Mouse (Mus musculus) hindbrain, embryonic 15.5 days (tissue): ENCODE measurements around the gene Slc11a2. TPM values are rescaled to one million over a fixed set of nuclear protein-coding genes. Genes with fewer than 3 reads are reported as not detected.

ENCODE experiments used
- ATAC-seq: fragments of 200-750 bp; cut with Nextera tagmentation; 2 replicates; pipeline ENCODE4 v1.8.0; 2017; ENCODE audit warnings: low read depth, moderate number of reproducible peaks, moderate TSS enrichment; ENCODE audit not compliant: low FRiP score
- H3K27ac ChIP-seq: fragments of 300-500 bp; sonication (generic); replicated peaks from 2 replicates; pipeline ENCODE4 v1.5.1; 2015; ENCODE audit warnings: mild to moderate bottlenecking, inconsistent platforms
- H3K27me3 ChIP-seq: fragments of 300-500 bp; sonication (generic); 2 replicates; pipeline ENCODE4 v1.6.1; 2015; ENCODE audit warnings: control low read depth, inconsistent platforms
- H3K36me3 ChIP-seq: fragments of 300-500 bp; sonication (generic); 2 replicates; pipeline ENCODE4 v1.6.1; 2015; ENCODE audit warnings: control low read depth, inconsistent platforms
- H3K4me1 ChIP-seq: fragments of 300-500 bp; sonication (generic); replicated peaks from 2 replicates; pipeline ENCODE4 v1.6.1; 2015; ENCODE audit warnings: control low read depth, inconsistent platforms
- H3K4me2 ChIP-seq: fragments of 300-500 bp; sonication (generic); 2 replicates; pipeline ENCODE4 v1.6.1; 2015; ENCODE audit warnings: moderate library complexity, mild to moderate bottlenecking, inconsistent platforms
- H3K4me3 ChIP-seq: fragments of 300-500 bp; sonication (generic); 2 replicates; pipeline ENCODE4 v1.5.1; 2015; ENCODE audit warnings: mild to moderate bottlenecking, inconsistent platforms
- H3K9ac ChIP-seq: fragments of 300-500 bp; sonication (generic); 2 replicates; pipeline ENCODE4 v1.6.1; 2015; ENCODE audit warnings: inconsistent platforms
- H3K9me3 ChIP-seq: fragments of 300-500 bp; sonication (generic); 2 replicates; pipeline ENCODE4 v1.6.1; 2016; ENCODE audit warnings: control low read depth, inconsistent platforms
- WGBS: fragments of 180-500 bp; shearing (Covaris S2); methylation state at CpG from one replicate; pipeline ENCODE4 v1.1.7; 2015; 5-methylcytosine and 5-hydroxymethylcytosine counted together
- polyA plus RNA-seq: library from polyadenylated mRNA; unstranded; fragments of >200 nt; fragmentation: Nextera tagmentation; extraction: Ambion mirVana; gene quantifications from 2 replicates; pipeline ENCODE4 v1.2.1, GENCODE M21; 2015

Slc11a2 gene
- 19.9 and 27.6 TPM in 2 replicates for polyA plus RNA-seq

DNA sequence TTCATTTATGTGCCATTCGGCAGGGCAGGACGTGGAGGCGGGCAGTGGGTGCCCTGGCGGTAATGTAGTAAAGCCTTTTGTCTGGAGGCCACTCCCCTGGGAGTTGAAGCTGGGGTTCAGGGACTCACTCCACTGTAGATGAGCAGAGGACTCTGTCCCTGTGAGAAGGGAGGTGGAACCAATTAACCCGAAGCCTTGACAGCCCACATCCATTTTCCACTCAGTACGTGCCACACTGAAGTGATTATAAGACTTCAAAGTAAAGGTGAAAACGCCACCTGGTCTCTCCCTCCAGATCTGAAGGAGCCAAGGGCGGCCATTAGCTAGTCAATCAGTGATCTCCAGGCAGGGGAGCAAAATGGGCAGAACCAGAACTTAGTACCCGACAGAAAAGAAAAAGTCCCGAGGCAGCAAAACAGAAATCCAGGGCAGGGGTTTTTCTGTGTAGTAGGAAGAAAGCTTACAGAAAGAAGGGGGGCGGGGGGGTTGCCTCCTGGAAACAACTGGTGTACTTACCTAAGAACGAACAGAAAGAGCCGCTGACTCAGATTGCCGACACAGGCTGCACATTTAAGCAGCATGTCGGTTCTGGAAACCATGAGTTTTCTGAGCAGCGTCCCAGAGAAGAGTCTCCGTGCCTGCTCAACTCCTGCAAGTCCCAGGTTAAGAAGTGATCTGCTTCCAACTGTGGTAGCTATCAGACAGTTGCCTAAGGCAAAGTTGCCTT lies at the start of gene Slc11a2:
TSS of gene Slc11a2 (minus strand) at position 677 of the 727 bp plus-strand sequence.
- H3K9ac ChIP-seq: peak within 1 kb of the TSS; percentile 33; the same call in 1 of the 2 replicates
- H3K36me3 ChIP-seq: no peaks in the 10 kb centered on the region
- 27% methylated on average over 17 of the region's 17 CpGs for WGBS
- H3K27ac ChIP-seq: no peak within 1 kb of the TSS
- peak within 1 kb of the TSS; percentile 95 for H3K4me2 ChIP-seq
- peaks cover 15% of the 10 kb centered on the region for H3K27me3 ChIP-seq
- H3K4me1 ChIP-seq: peaks cover 41% of the 10 kb centered on the region
- H3K4me3 ChIP-seq: peak within 1 kb of the TSS; percentile 93
- no peak for ATAC-seq
- no peaks in the 10 kb centered on the region for H3K9me3 ChIP-seq

DNA sequence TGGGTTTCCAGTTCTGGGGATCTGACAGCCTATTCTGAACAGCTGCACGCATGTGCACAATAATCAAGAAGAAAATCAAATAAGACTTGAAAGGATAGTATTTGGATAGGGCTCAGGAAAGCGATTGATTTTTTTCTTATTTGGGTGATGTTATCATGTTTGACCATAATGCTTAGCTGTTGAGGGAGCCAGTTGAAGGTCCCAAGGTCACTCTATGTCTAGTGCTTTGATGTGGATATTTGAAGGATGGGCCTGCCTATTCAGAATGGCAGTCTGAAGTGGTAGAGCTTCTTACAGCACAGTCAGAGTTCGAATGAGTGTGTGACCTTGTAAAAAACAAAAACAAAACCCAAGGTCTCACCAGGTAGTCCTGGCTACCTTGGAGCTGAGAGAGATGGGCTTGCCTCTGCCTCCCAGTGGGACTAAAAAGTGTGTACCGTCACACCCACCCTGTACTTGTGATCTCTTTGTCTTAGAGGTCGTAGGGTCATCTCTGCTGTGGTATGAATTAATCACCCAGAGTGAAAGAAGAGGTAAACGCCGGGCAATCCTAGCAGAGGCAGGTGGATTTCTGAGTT lies 49.1 kb upstream of the Slc11a2 start:
- no peaks in the 10 kb centered on the region for H3K27me3 ChIP-seq
- H3K9ac ChIP-seq: no peak overlapping the region
- 76% methylated on average over 7 of the region's 7 CpGs for WGBS
- no peak overlapping the region for H3K4me2 ChIP-seq
- H3K9me3 ChIP-seq: no peaks in the 10 kb centered on the region
- no peak overlapping the region for H3K4me3 ChIP-seq
- H3K36me3 ChIP-seq: peaks cover 52% of the 10 kb centered on the region
- peaks cover 13% of the 10 kb centered on the region for H3K4me1 ChIP-seq
- ATAC-seq: no peak
- H3K27ac ChIP-seq: no peak overlapping the region

DNA sequence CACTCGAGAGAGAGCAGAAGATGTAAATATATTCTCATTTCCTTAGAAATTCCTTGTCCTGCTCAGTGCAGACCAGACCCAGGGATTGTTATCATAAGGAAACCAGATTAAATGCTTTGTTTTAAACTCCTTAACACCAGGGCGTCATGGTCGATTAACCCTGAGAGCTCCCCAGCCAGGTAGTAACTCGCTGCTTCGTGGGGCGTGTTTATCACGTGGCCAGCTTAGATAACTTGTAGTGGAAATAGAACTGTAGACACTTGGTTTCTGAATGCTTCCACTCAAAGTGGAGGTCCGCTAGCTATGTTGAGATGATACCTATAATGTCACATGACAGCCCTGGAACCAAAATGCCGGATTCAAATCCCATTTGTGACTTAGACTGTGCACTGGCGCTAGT lies 45.2 kb upstream of the Slc11a2 start:
- ATAC-seq: no peak
- WGBS: 65% methylated on average over 10 of the region's 10 CpGs
- H3K4me1 ChIP-seq: peaks cover 28% of the 10 kb centered on the region

DNA sequence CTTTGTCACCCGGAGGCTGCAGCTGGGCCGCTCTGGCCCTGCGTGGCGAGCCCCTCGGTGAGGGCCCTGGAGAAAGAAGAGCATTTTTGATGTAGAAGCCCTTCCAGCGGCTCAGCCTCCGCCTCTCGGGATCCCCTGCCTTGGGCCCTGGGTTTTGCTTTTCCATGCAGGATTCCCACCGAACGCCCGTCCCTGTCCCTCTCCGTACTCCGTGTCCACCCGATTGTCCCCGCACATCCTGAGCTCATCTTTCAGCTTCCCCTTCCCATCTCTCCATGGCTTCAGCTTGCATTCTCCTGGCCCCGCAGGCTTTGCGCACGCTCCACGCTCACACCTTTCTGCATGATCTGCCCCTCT lies 44.3 kb upstream of the Slc11a2 start:
- Histone ChIP-seq H3K27me3 (no peaks in the 10 kb centered on the region), H3K36me3 (peaks cover 10% of the 10 kb centered on the region; the same call in 1 of the 2 replicates), H3K4me3 (peak overlapping the region; percentile 66), H3K9me3 (no peaks in the 10 kb centered on the region), H3K4me2 (peak overlapping the region; percentile 74), H3K4me1 (peaks cover 28% of the 10 kb centered on the region), H3K9ac (peak overlapping the region; percentile 81), H3K27ac (peak overlapping the region; percentile 86)
- 0% methylated on average over 19 of the region's 19 CpGs for WGBS
- ATAC-seq: peak; percentile 62

More for the DNA sequence above, 45.2 kb upstream of the Slc11a2 start:
- H3K9ac ChIP-seq: peak overlapping the region; percentile 81; the same call in 1 of the 2 replicates
- H3K36me3 ChIP-seq: peaks cover 16% of the 10 kb centered on the region
- peak overlapping the region; percentile 74 for H3K4me2 ChIP-seq
- H3K27me3 ChIP-seq: no peaks in the 10 kb centered on the region
- H3K27ac ChIP-seq: no peak overlapping the region
- no peaks in the 10 kb centered on the region for H3K9me3 ChIP-seq
- H3K4me3 ChIP-seq: peak overlapping the region; percentile 66

DNA sequence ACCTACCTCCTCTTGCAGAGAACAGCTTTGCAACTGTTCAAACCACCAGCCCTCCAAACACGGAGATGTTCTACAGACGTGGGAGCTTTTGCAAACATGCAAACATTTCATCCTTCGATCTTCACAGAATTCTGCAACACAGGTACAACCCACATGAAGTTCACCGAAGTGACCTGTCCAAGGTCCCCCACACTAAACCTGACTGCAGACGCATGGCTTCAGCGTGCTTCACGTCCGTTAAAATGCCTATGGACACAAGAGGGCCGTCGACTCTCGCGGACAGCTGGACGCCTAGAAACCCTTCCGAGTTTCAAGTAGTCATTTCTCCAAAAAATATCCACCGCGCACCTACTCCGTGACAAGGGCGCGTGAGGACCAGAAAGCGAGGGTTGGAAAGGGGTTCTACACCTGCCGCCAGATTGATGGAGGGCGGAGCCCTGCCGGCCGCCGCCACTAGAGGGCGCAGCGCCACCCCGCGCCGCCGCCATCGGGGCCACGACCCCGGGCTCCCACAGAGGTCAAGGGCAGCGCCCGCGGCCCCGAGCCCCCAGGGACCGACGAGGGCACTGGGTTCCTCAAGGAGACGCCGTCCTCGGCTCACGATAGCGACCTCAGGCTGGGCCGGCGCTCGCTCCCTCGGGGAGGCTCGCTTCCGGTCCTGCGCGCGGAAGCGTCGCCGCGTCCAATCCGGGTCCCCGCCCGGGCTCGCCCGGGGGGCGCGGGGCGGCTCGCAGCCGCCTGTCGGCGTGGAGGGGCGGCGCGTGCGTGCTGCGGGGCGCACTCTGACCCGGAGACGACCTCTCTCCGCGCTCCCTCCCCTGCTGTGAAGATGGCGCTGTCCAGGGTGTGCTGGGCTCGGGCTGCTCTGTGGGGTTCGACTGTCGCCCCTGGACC lies 43.7 kb upstream of the Slc11a2 start, which contains the start of gene Letmd1:
TSS of gene Letmd1 (plus strand) at position 729 of the 894 bp plus-strand sequence.
- H3K36me3 ChIP-seq: peaks cover 8% of the 10 kb centered on the region; the same call in 1 of the 2 replicates
- peaks cover 28% of the 10 kb centered on the region for H3K4me1 ChIP-seq
- ATAC-seq: peak; percentile 93
- H3K27ac ChIP-seq: peak within 1 kb of the TSS; percentile 86
- H3K9me3 ChIP-seq: no peaks in the 10 kb centered on the region
- 2% methylated on average over 71 of the region's 84 CpGs for WGBS
- peak within 1 kb of the TSS; percentile 74 for H3K4me2 ChIP-seq
- peak within 1 kb of the TSS; percentile 66 for H3K4me3 ChIP-seq
- H3K9ac ChIP-seq: peak within 1 kb of the TSS; percentile 81
- H3K27me3 ChIP-seq: no peaks in the 10 kb centered on the region

DNA sequence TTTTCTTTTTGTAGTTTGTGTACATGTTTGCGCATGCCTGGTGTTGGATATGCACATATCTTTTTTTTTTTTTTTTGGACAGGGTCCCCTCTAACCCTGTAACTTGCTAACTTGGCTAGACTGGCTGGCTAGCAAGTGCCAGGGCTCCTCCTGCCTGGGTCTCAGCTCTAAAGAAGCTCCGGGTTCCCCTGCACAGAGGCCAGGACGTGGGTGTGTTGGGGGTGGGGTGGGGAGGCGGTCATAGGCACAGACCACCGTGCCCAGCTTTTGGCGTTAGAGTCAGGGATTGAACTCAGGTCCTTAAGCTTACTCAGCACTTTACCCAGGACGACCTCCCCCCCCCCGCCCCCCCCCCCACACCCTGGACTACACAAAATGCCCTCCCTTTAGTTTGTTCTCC lies 42.9 kb upstream of the Slc11a2 start:
- no peak for ATAC-seq
- H3K9ac ChIP-seq: peak overlapping the region; percentile 31; the same call in 1 of the 2 replicates
- 0 out of 2 replicates have a peak, but pooled peaks cover 4% of the 10 kb centered on the region for H3K36me3 ChIP-seq

DNA sequence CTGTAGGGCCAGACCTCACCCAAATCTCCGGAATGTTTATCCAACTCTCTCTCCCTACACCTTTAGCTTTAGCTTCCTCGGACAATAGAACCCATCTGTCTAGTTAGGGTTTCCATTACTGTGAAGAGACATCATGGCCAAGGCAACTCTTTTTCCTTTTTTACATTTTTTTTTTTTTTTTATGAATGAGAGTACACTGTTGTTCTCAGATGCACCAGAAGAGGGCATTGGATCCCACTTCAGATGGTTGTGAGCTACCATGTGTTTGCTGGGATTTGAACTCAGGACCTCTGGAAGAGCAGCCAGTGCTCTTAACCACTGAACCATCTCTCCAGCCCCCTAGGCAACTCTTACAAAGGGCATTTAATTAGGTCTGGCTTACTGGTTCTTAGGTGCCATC lies 40.6 kb upstream of the Slc11a2 start:
- Histone ChIP-seq H3K4me1 (peaks cover 25% of the 10 kb centered on the region), H3K27ac (no peak overlapping the region), H3K4me3 (no peak overlapping the region), H3K27me3 (no peaks in the 10 kb centered on the region), H3K4me2 (no peak overlapping the region), H3K36me3 (no peaks in the 10 kb centered on the region), H3K9ac (no peak overlapping the region), H3K9me3 (no peaks in the 10 kb centered on the region)
- ATAC-seq: no peak
- WGBS: 77% methylated on average over 2 of the region's 2 CpGs

More for the DNA sequence above, 42.9 kb upstream of the Slc11a2 start:
- WGBS: 40% methylated on average over 8 of the region's 8 CpGs
- Histone ChIP-seq H3K4me2 (peak overlapping the region; percentile 74), H3K4me1 (peaks cover 28% of the 10 kb centered on the region), H3K9me3 (no peaks in the 10 kb centered on the region), H3K27ac (no peak overlapping the region), H3K27me3 (no peaks in the 10 kb centered on the region), H3K4me3 (peak overlapping the region; percentile 66)

DNA sequence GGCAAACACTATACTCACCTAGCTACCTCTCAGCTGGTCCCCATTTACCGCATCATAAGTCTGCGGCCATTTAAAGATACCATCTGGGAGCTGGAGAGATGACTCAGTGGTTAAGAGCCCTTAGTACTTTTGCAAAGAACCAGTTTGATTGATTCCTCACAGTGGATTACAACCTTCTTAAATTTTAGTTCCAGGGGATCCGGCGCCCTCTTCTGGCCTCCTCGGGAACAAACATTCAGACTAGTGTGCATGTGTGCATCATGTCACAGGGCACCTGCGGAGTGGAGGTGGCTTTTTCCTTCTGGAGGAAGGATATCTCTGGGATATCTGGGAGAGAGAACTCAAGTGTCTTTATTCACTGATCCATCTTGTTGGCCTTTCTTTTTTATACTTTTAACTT lies 38.8 kb upstream of the Slc11a2 start:
- H3K9me3 ChIP-seq: no peaks in the 10 kb centered on the region
- H3K27ac ChIP-seq: no peak overlapping the region
- peaks cover 15% of the 10 kb centered on the region for H3K4me1 ChIP-seq
- WGBS: 32% methylated on average over 6 of the region's 6 CpGs
- no peak overlapping the region for H3K4me2 ChIP-seq
- H3K27me3 ChIP-seq: no peaks in the 10 kb centered on the region
- H3K4me3 ChIP-seq: no peak overlapping the region
- no peaks in the 10 kb centered on the region for H3K36me3 ChIP-seq
- no peak for ATAC-seq
- H3K9ac ChIP-seq: no peak overlapping the region

DNA sequence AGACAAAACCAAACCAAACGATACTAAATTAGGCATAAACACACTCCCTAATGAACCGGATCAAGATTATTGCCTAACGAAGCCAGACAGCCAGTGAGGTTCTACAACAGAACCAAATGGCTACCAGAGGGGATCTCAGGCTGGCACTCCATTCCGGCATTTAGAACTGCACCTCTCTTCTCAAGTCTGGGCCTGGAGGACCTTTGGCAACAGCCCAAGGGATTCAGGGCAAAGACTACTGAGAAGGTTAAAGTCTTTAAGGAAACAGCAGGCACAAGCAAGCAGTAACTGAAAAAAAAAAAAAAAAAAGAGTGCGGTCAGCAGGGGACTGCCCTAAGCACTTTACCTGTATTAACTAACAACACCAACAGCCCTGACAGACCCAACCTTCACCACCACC lies 37.2 kb upstream of the Slc11a2 start:
- H3K9me3 ChIP-seq: no peaks in the 10 kb centered on the region
- H3K27ac ChIP-seq: no peak overlapping the region
- H3K27me3 ChIP-seq: no peaks in the 10 kb centered on the region
- H3K4me3 ChIP-seq: no peak overlapping the region
- no peak overlapping the region for H3K9ac ChIP-seq
- ATAC-seq: no peak
- H3K36me3 ChIP-seq: no peaks in the 10 kb centered on the region
- WGBS: 67% methylated on average over 5 of the region's 5 CpGs
- H3K4me1 ChIP-seq: peaks cover 8% of the 10 kb centered on the region
- no peak overlapping the region for H3K4me2 ChIP-seq

DNA sequence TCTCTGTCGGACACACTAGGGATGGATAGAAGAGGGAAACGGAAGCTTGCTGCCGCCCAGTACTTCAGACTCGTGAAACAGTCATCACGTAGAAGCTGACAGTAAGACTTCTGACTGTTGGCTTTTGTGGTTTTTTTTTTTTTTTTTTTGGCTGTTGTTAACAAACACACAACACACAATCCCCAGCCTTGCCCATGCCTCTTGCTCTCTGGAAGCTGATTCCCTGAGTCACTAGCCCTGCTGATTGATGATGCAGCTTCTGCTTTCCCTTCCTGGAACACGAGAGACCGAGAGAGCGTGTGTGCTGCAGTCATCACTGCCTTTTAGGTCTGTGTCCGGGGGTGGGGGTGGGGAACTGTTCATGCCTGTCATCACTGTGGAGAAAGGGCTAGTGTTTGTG lies 36.8 kb upstream of the Slc11a2 start:
- H3K4me3 ChIP-seq: no peak overlapping the region
- no peaks in the 10 kb centered on the region for H3K36me3 ChIP-seq
- H3K4me1 ChIP-seq: peaks cover 5% of the 10 kb centered on the region
- WGBS: 69% methylated on average over 9 of the region's 9 CpGs
- ATAC-seq: no peak
- H3K27me3 ChIP-seq: no peaks in the 10 kb centered on the region
- H3K4me2 ChIP-seq: no peak overlapping the region
- no peaks in the 10 kb centered on the region for H3K9me3 ChIP-seq
- H3K27ac ChIP-seq: no peak overlapping the region
- H3K9ac ChIP-seq: no peak overlapping the region

DNA sequence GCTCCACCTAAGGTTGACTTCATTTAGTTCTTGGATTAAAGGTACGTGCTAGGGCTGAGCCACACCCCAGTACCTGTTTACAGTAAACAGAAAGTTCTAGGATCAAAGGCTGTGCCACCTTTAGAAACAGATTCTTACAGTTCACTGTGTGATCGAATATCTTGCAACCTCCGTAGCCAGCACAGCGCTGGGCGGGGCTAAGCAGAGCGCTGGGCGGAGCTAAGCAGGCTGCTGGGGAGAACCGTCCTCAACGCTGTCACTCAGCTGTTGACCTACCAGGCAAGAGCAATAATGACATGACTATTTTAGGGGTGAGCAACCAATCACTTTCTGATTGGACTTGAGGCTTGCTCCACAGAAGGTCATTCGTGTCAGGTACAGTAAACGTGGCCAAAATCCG lies 36.1 kb upstream of the Slc11a2 start:
- no peaks in the 10 kb centered on the region; the same call in 1 of the 2 replicates for H3K4me1 ChIP-seq
- H3K27me3 ChIP-seq: no peaks in the 10 kb centered on the region
- H3K9me3 ChIP-seq: no peaks in the 10 kb centered on the region
- no peak overlapping the region for H3K4me3 ChIP-seq
- no peak overlapping the region for H3K27ac ChIP-seq
- 14% methylated on average over 12 of the region's 12 CpGs for WGBS
- H3K36me3 ChIP-seq: no peaks in the 10 kb centered on the region
- H3K4me2 ChIP-seq: peak overlapping the region; percentile 16; the same call in 1 of the 2 replicates
- no peak for ATAC-seq
- H3K9ac ChIP-seq: no peak overlapping the region
